ENCODE assay signal across 9 mouse cellular contexts in genomic region chr19:29325053-29325851, GRCm38 (mm10). TPM values are rescaled to one million over a fixed set of nuclear protein-coding genes. Genes with fewer than 3 reads are reported as not detected.
DNase-seq lines count a peak whose midpoint lies in the region; ATAC-seq and TF ChIP-seq lines count a peak whose summit lies in the region.
"Had no signal": no experiment of that assay in that cellular context is flagged by ENCODE, and none has a peak within 500 bp of the region (broad histone marks: within the 10 kb centered on the region; RNA-seq: fewer than 3 reads in every experiment).

Insl6 (minus strand) TSS chr19:29325356.

- no peak within 1 kb of the TSS for H3K27ac ChIP-seq in forebrain, postnatal 0 days (ENCODE audit: low read depth, low read length)
- H3K27ac ChIP-seq in hindbrain, embryonic 13.5 days = no peak within 1 kb of the TSS
- H3K27ac ChIP-seq in limb, embryonic 14.5 days (replicated peaks; ENCODE audit: low read depth, low read length) = no peak within 1 kb of the TSS
- no peak within 1 kb of the TSS for H3K27ac ChIP-seq in midbrain, embryonic 14.5 days (replicated peaks; ENCODE audit: low read depth, low read length)

- TF ChIP-seq CTCF in brain, embryonic 14.5 days (IDR thresholded peaks at IDR 0.05; ENCODE audit: borderline replicate concordance, extremely low read depth, insufficient read depth, insufficient read length) = no peak
- no peak for TF ChIP-seq CTCF in forebrain, postnatal 0 days (IDR thresholded peaks at IDR 0.05; ENCODE audit: low read depth)

- peak; percentile 9 for DNase-seq in cerebellum, adult 8-10 months
- DNase-seq in cerebellum, adult 11 months = no peak
- DNase-seq in brain, embryonic 14.5 days (ENCODE audit: low read depth) = peak; percentile 66
- no peak for DNase-seq in forebrain, postnatal 0 days
- DNase-seq in limb, embryonic 14.5 days (ENCODE audit: low spot score) = peak; percentile 71
- peak; percentile 65 for DNase-seq in midbrain, embryonic 14.5 days
- peak; percentile 66 to 92 for DNase-seq in spleen, postnatal 10 days (ENCODE audit: low spot score in 2 of 2)

- no peaks in the 10 kb centered on the region for H3K4me1 ChIP-seq in forebrain, postnatal 0 days (ENCODE audit: insufficient read depth)
- peaks cover 6% of the 10 kb centered on the region for H3K4me1 ChIP-seq in hindbrain, embryonic 13.5 days (replicated peaks)
- peaks cover 6% of the 10 kb centered on the region; the same call in 1 of the 2 replicates for H3K4me1 ChIP-seq in limb, embryonic 14.5 days (ENCODE audit: control insufficient read depth, insufficient read depth, low read length)
- H3K4me1 ChIP-seq in midbrain, embryonic 14.5 days (ENCODE audit: control insufficient read depth, insufficient read depth, low read length) = peaks cover 6% of the 10 kb centered on the region; the same call in 1 of the 2 replicates

- peak; percentile 69; the same call in 1 of the 2 replicates for ATAC-seq in forebrain, postnatal 0 days
- ATAC-seq in hindbrain, embryonic 13.5 days (ENCODE audit: low FRiP score) = peak; percentile 66
- peak; percentile 90 for ATAC-seq in limb, embryonic 14.5 days (ENCODE audit: low FRiP score, low read depth)
- peak; percentile 78 for ATAC-seq in midbrain, embryonic 14.5 days (ENCODE audit: low FRiP score, low TSS enrichment)
- ATAC-seq: Patski had no signal

- H3K4me3 ChIP-seq in forebrain, postnatal 0 days (ENCODE audit: low read depth, low read length) = peak within 1 kb of the TSS; percentile 29
- peak within 1 kb of the TSS; percentile 33 for H3K4me3 ChIP-seq in hindbrain, embryonic 13.5 days
- peak within 1 kb of the TSS; percentile 43 for H3K4me3 ChIP-seq in limb, embryonic 14.5 days (replicated peaks; ENCODE audit: low read length)
- H3K4me3 ChIP-seq in midbrain, embryonic 14.5 days (replicated peaks; ENCODE audit: low read depth, low read length) = peak within 1 kb of the TSS; percentile 26

- peak within 1 kb of the TSS; percentile 59 for H3K4me2 ChIP-seq in forebrain, postnatal 0 days (ENCODE audit: low read depth)
- peak within 1 kb of the TSS; percentile 57 for H3K4me2 ChIP-seq in hindbrain, embryonic 13.5 days
- H3K4me2 ChIP-seq in limb, embryonic 14.5 days (replicated peaks; ENCODE audit: low read depth, low read length, severe bottlenecking) = peak within 1 kb of the TSS; percentile 74
- peak within 1 kb of the TSS; percentile 56 for H3K4me2 ChIP-seq in midbrain, embryonic 14.5 days (ENCODE audit: low read length)

- 6% methylated on average over 26 of the region's 31 CpGs for WGBS in forebrain, postnatal 0 days
- 6% methylated on average over 31 of the region's 31 CpGs for WGBS in hindbrain, embryonic 13.5 days
- WGBS in limb, embryonic 14.5 days = 4% methylated on average over 19 of the region's 31 CpGs
- 6% methylated on average over 29 of the region's 31 CpGs for WGBS in midbrain, embryonic 14.5 days

- H3K36me3 ChIP-seq in forebrain, postnatal 0 days (ENCODE audit: insufficient read depth) = no peaks in the 10 kb centered on the region
- no peaks in the 10 kb centered on the region for H3K36me3 ChIP-seq in hindbrain, embryonic 13.5 days
- no peaks in the 10 kb centered on the region for H3K36me3 ChIP-seq in limb, embryonic 14.5 days (ENCODE audit: control insufficient read depth, insufficient read depth, low read length)
- no peaks in the 10 kb centered on the region for H3K36me3 ChIP-seq in midbrain, embryonic 14.5 days (ENCODE audit: control insufficient read depth, insufficient read depth, low read length)

- no peak for TF ChIP-seq POLR2A in brain, embryonic 14.5 days (IDR thresholded peaks at IDR 0.05; ENCODE audit: borderline replicate concordance, extremely low read depth, insufficient read depth, insufficient read length, poor library complexity, severe bottlenecking)
- TF ChIP-seq POLR2A in limb, embryonic 14.5 days (IDR thresholded peaks at IDR 0.05; ENCODE audit: borderline replicate concordance, extremely low read depth, insufficient read depth, insufficient read length) = no peak

- H3K9me3 ChIP-seq in forebrain, postnatal 0 days (ENCODE audit: low read length) = no peaks in the 10 kb centered on the region
- H3K9me3 ChIP-seq in hindbrain, embryonic 13.5 days = no peaks in the 10 kb centered on the region
- H3K9me3 ChIP-seq in limb, embryonic 14.5 days (ENCODE audit: control insufficient read depth, low read length) = no peaks in the 10 kb centered on the region
- H3K9me3 ChIP-seq in midbrain, embryonic 14.5 days (ENCODE audit: control insufficient read depth, low read length) = no peaks in the 10 kb centered on the region

- H3K9ac ChIP-seq in forebrain, postnatal 0 days = no peak within 1 kb of the TSS
- peak within 1 kb of the TSS; percentile 46; the same call in 1 of the 2 replicates for H3K9ac ChIP-seq in hindbrain, embryonic 13.5 days
- H3K9ac ChIP-seq in limb, embryonic 14.5 days (ENCODE audit: low read depth, low read length, severe bottlenecking) = peak within 1 kb of the TSS; percentile 49
- H3K9ac ChIP-seq in midbrain, embryonic 14.5 days (replicated peaks; ENCODE audit: low read length) = 0 out of 2 replicates have a peak within 1 kb of the TSS, but pooled peaks have one; percentile 16

- no peaks in the 10 kb centered on the region for H3K27me3 ChIP-seq in forebrain, postnatal 0 days (ENCODE audit: insufficient read depth, low read length)
- H3K27me3 ChIP-seq in hindbrain, embryonic 13.5 days = peaks cover 4% of the 10 kb centered on the region; the same call in 1 of the 2 replicates
- no peaks in the 10 kb centered on the region for H3K27me3 ChIP-seq in limb, embryonic 14.5 days (ENCODE audit: control insufficient read depth, insufficient read depth, low read length)
- H3K27me3 ChIP-seq in midbrain, embryonic 14.5 days (ENCODE audit: control insufficient read depth, insufficient read depth, low read length) = peaks cover 4% of the 10 kb centered on the region; the same call in 1 of the 2 replicates

RNA-seq across cellular contexts. Expression of gene Insl6, which starts in this region (rescaled TPM):
- polyA plus RNA-seq in brain, embryonic 14.5 days (2012; rRNA removed) = 1.0 and 1.6 TPM in 2 replicates
- total RNA-seq in forebrain, postnatal 0 days (2014; rRNA removed) = 0.48 and 0.54 TPM in 2 replicates
- 2.0 and 2.2 TPM in 2 replicates for polyA plus RNA-seq in forebrain, postnatal 0 days (2015; fragmentation: Nextera tagmentation; extraction: Ambion mirVana)
- polyA plus RNA-seq in hindbrain, embryonic 13.5 days (2015; fragmentation: Nextera tagmentation; extraction: Ambion mirVana) = 2.9 and 3.8 TPM in 2 replicates
- 2.8 and 3.0 TPM in 2 replicates for polyA plus RNA-seq in limb, embryonic 14.5 days (2012; rRNA removed)
- 5.6 and 6.7 TPM in 2 replicates for polyA plus RNA-seq in limb, embryonic 14.5 days (2014; fragmentation: Nextera tagmentation; extraction: Ambion mirVana)
- polyA plus RNA-seq in midbrain, embryonic 14.5 days (2014; fragmentation: Nextera tagmentation; extraction: Ambion mirVana) = 0.77 and 1.9 TPM in 2 replicates

Comparison
In these comparisons a context has a peak if more than half of its experiments do, and no peak if none do; other contexts are left out.
1. DNase-seq: peak in cerebellum, adult 8-10 months (single experiment), brain, embryonic 14.5 days (single experiment), limb, embryonic 14.5 days (single experiment), midbrain, embryonic 14.5 days (single experiment) and spleen, postnatal 10 days (2 of 2); none in cerebellum, adult 11 months (single experiment) and forebrain, postnatal 0 days (single experiment).
2. Peak in every context shown above with its lines, with median percentiles within 50 percentile points of each other: ATAC-seq, H3K4me2 ChIP-seq and H3K4me3 ChIP-seq.